Mouse (Mus musculus) kidney, postnatal 36 days (tissue): Measurements from ENCODE around the gene Dnase1.
"Not testable (repeated sequence)": the region's sequence is repeated elsewhere in the genome, so short reads cannot be mapped to it uniquely, and the experiment has no call there.

Source experiments
- DNase-seq, 2 experiments: peaks; one replicate each; pipeline ENCODE4 v3.0.0; 2021 to 2022; ENCODE audit warnings: mixed read lengths in 2 of 2

Gene Dnase1

GRCm38 (mm10) chr16:4045524-4045923 lies 8.8 kb downstream of the Dnase1 start:
- DNase-seq = no peak

DNA sequence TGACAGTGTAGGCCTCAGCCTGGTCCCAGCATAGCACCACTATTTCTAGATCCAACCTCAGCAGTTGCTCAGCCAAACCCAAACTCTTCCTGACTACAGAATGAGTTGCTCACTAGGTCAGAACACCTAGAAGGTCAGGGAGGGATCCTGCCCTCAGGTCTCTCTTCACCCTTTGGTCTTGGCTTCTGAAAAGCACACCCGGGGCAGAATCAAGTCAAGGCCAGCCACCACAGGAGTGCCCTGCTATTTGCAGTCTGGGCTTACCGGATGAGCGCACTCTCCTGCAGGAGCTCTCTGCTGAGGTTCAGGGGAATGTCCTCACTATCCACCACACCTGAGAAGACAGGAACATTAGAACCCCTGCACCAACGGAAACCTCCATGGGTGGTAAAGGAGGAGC lies 15.9 kb downstream of the Dnase1 start:
- DNase-seq = peak in 1 of 2 experiments; percentile 58

- no peak for DNase-seq
These were observed 17.1 kb downstream of the Dnase1 start for GRCm38 (mm10) chr16:4053811-4054210.

DNA sequence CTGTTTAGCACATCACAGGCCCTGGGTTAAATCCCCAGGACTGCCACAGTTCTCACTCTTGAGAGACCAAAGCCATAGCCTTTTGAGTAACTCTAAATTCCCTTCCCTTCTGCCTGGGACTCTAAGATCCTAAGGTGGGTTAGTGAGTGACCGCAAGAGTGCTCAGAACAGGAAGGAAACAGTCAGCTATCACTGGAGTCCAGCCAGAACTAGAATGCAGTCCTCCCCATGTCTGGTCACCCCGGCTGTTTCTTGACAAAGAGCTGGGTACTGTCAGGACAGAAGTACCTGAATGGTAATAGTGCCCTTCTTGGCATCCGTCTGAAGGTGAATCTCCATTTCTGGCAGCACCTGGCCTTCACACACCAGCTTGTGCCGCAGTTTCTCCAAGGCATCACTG lies 28.2 kb downstream of the Dnase1 start:
- DNase-seq = no peak

DNA sequence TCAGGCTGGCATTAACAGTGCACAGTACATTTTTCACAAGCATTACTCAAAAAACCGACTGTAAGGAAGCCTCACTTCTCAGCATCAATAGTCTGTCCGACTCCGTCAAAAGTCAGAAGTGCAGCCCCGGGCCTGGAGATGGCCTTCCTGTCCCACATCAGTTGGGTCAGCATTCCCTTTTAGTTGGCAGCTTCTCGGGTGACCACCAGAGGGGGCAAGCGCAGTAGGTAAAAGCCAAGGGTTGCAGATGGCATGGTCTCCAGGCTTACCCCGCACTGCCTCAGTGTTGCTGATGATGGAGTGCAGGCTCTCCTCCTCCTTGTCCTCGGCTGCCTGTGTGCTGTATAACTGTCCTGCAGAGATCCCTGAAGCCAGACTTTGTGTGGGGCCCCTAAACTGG lies 31.8 kb downstream of the Dnase1 start:
- DNase-seq = peak; percentile 66 to 87

DNA sequence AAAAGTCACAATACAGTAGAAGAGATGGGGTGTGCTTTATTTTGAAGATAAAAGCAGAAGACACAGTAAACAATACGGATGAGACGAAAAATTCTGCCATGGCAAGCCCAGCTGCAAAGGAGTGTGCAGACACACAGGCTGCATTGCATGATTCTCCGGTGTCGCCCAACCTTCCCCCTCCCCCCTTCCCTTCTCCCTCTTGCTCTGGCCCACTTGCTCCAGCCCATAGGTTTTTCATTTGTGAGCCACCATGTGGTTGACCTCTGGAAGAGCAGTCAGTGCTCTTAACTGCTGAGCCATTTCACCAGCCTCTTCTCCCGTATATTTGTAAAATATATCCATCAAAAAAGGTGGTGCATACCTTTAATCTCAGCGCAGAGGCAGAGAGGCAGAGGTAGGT lies 37.6 kb downstream of the Dnase1 start:
- no peak for DNase-seq

DNA sequence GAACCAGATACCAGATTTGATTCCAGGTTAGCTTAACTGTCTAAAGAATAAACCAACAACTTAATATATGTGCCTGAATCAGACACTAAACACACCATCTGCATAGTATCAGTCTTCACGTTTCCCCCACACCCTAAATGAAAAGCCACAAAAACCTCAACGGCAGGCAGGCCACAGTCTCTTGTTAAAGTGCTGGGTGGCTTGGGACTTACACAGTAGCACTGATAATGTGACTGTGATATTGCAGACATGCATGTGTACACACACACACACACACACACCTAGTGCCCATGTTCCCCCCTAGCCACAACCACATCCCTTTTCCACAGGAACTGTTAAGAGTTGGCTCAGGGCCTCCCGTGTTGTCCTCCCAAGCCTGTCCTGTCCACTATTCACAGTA lies 38.1 kb downstream of the Dnase1 start:
- DNase-seq = no peak

- peak; percentile 94 to 95 for DNase-seq
These were observed 40.8 kb downstream of the Dnase1 start, which contains the start of gene Trap1 for GRCm38 (mm10) chr16:4077384-4078061. TSS of gene Trap1 (minus strand) at chr16:4077827.

DNA sequence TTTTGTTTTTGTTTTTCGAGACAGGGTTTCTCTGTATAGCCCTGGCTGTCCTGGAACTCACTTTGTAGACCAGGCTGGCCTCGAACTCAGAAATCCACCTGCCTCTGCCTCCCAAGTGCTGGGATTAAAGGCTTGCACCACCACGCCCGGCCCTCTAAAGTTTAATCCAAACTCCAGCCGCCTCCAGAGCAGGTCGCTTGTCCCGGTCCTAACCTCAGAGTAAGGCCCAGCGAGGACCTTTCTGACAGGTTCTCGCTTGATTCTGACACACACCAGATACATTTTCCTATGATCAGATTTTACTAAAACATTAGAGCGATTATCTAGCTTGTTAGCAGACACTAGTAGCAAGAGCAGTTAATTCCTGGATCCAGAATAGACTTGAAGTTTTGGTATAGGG lies 41.6 kb downstream of the Dnase1 start:
- DNase-seq = peak in 1 of 2 experiments; percentile 38

DNA sequence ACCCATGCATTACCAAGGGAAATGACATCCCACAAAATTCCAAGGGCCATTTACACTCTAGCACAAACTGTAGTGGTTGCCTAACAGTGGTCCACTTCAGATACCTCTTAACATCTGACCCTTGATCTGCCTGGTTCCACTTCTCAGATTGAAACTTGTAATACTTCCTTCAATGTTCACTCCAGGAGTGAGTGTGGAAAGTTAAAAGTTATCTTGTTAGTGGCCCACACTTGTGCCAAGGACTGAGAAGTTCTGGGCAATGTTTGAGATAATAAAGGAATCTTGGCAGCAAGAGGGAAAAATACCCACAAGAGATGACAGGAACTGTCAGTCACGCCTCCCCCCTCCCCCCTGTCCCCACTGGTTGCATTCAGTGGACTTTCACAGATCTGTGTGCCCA lies 42.9 kb downstream of the Dnase1 start:
- DNase-seq = no peak

DNA sequence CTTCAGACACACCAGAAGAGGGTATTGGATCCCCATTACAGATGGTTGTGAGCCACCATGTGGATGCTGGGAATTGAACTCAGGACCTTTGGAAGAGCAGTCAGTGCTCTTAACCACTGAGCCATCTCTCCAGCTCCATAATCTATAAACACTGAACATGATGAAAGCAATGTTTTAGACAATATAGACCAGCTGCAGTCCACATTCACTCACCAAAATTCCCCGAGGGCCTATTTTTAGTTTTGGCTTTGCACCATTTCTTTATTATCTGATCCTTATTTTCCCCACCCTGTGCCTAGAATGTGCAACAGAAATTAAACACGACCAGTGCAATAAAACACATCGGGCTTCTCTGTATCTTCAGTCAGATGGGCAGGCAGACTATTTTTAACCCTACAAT lies 43.7 kb downstream of the Dnase1 start:
- DNase-seq = not testable (repeated sequence)

GRCm38 (mm10) chr16:4085051-4085450 lies 48.3 kb downstream of the Dnase1 start:
- no peak for DNase-seq

DNA sequence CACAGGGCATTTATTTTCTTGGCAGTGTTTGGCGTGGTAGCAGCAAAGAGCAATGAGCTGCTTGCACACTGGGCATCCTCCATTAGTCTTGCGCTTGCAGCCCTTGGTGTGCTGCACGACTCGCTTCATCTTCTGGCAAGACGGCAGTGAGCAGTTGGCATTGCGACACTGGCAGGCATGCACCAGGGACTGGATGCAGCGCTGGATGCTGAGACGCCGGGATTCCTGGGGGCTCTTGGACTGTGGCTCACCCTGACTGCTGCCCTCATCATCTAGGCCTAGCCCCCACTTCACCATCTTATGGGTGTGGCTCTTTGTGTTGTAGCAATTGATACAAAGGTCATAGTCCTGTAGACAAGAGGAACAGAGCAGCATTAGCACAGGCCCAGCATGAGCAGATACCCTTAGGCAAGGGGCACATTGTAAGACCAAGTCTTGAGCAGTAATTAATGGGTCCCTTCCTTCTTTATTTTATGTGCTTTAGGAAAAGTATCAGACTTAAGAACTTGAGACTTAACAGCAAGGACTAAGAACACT lies 49.2 kb downstream of the Dnase1 start:
- no peak for DNase-seq

DNA sequence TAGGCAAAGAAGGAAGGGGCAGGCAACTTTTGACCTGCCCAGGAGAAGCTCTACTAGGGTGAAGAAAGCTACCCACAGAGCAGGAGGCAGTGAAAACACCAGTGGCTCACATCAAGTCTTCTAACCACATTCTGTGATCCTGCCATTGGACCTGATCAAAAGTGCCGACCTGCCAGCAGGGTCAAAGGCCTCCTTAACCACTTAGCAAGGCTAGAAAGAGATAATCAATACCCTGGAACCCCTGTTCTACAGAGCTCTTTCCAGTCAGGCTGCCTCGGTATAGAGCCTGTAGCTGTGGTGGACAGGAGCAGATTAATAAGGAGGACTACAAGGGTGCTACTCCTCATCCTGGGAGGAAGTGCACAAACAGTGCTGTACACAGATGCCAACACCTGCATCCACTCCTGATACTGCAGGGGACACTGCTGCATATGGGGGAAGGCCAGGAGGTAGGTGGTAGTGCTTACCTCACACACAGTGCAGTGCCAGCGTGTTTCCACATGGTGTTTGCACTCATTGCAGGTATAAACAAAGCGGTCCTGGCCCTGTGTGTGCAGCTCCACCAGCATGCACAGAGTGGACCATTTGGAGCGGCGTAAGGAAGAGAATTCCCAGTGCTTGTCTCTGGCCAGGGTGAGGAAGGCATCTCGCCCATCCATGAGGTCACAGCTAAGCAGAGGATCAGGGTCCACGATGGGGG lies 50.6 kb downstream of the Dnase1 start:
- no peak for DNase-seq
